Mouse (Mus musculus): ENCODE data around the gene Dedd2.
"Not testable (repeated sequence)": the region's sequence is repeated elsewhere in the genome, so short reads cannot be mapped to it uniquely, and the experiment has no call there.

GRCm38 (mm10) chr7:25265743-25266142 is 45.3 kb upstream of the Dedd2 start:
- TF ChIP-seq CEBPB (IDR thresholded peaks at IDR 0.05; ENCODE audit: insufficient read depth, poor library complexity, severe bottlenecking); SRF (IDR thresholded peaks at IDR 0.05; ENCODE audit: control insufficient read depth, insufficient read length, low read depth); POLR2A (IDR thresholded peaks at IDR 0.05; ENCODE audit: insufficient read length, low read depth); MYOD1 (IDR thresholded peaks at IDR 0.05; ENCODE audit: control insufficient read depth in 1 of 3, insufficient read length in 2 of 3, low read depth in 2 of 3); MYOG (IDR thresholded peaks at IDR 0.05; ENCODE audit: control insufficient read depth in 1 of 3, insufficient read depth in 1 of 3, insufficient read length in 2 of 3, low read depth in 2 of 3): not testable (repeated sequence)

Measured in myocyte (in vitro differentiated cells).